Mouse (Mus musculus) heart, adult 8-10 months (tissue): ENCODE data around the gene Rps21. TPM values are rescaled to one million over a fixed set of nuclear protein-coding genes. Genes with fewer than 3 reads are reported as not detected.

Source experiments
- DNase-seq: peaks from one replicate; pipeline ENCODE4 v3.0.0; 2022; ENCODE audit warnings: low spot score
- total RNA-seq, 4 experiments: library from RNA; stranded (reverse); gene quantifications; 2 replicates each; pipeline ENCODE4 v1.2.4; 2022

Gene Rps21
- total RNA-seq, 4 experiments from 2014 or later = 452 to 674 (median 565) TPM

- DNase-seq = no peak
Measured at GRCm38 (mm10) chr2:180229129-180229528, 28.0 kb upstream of the Rps21 start.

- DNase-seq = no peak
Measured at GRCm38 (mm10) chr2:180230482-180230881, 26.7 kb upstream of the Rps21 start.

- no peak for DNase-seq
Measured at GRCm38 (mm10) chr2:180233101-180233904, 23.9 kb upstream of the Rps21 start.

- no peak for DNase-seq
Measured at GRCm38 (mm10) chr2:180234353-180234752, 22.8 kb upstream of the Rps21 start.

- no peak for DNase-seq
Measured at GRCm38 (mm10) chr2:180234980-180235379, 22.2 kb upstream of the Rps21 start.

GRCm38 (mm10) chr2:180235788-180236187 lies 21.4 kb upstream of the Rps21 start:
- no peak for DNase-seq

GRCm38 (mm10) chr2:180236500-180236899 lies 20.7 kb upstream of the Rps21 start:
- no peak for DNase-seq

- DNase-seq = no peak
Measured at GRCm38 (mm10) chr2:180236930-180237329, 20.2 kb upstream of the Rps21 start.

- no peak for DNase-seq
Measured at GRCm38 (mm10) chr2:180237601-180238345, 19.4 kb upstream of the Rps21 start.

- DNase-seq = no peak
Measured at GRCm38 (mm10) chr2:180238591-180238990, 18.6 kb upstream of the Rps21 start.

- DNase-seq = no peak
Measured at GRCm38 (mm10) chr2:180243108-180243507, 14.1 kb upstream of the Rps21 start.

GRCm38 (mm10) chr2:180247916-180248315 lies 9.3 kb upstream of the Rps21 start:
- no peak for DNase-seq

- no peak for DNase-seq
Measured at GRCm38 (mm10) chr2:180248947-180249660, 8.1 kb upstream of the Rps21 start.

GRCm38 (mm10) chr2:180250930-180251611 lies 6.1 kb upstream of the Rps21 start:
- peak; percentile 84 for DNase-seq

GRCm38 (mm10) chr2:180251838-180252237 lies 5.3 kb upstream of the Rps21 start:
- DNase-seq = no peak

- no peak for DNase-seq
Measured at GRCm38 (mm10) chr2:180254436-180255209, 2.6 kb upstream of the Rps21 start.

GRCm38 (mm10) chr2:180255701-180256100 lies 1.5 kb upstream of the Rps21 start:
- no peak for DNase-seq

- no peak for DNase-seq
Measured at GRCm38 (mm10) chr2:180256296-180257000, 729 bp upstream of the Rps21 start.

GRCm38 (mm10) chr2:180257963-180258865 lies 1.0 kb downstream of the Rps21 start:
- DNase-seq = no peak
